Mouse (Mus musculus): Measurements from ENCODE around the gene Dab1.

GRCm38 (mm10) chr4:104625316-104625715 lies 1006.2 kb downstream of the Dab1 start:
- TF ChIP-seq CTCF (IDR thresholded peaks at IDR 0.05; ENCODE audit: control insufficient read depth, insufficient read depth, low read length) (no peak), POLR2A (IDR thresholded peaks at IDR 0.05; ENCODE audit: borderline replicate concordance, control insufficient read depth, low read depth, low read length) (no peak)
